Mouse (Mus musculus) liver, postnatal 0 days (tissue): ENCODE data around the gene Srebf1. TPM values are rescaled to one million over a fixed set of nuclear protein-coding genes. Genes with fewer than 3 reads are reported as not detected.
A peak's percentile ranks its signal among the peaks of the same experiment; 100 is the strongest.

Experiments used
- ATAC-seq: fragments of 200-750 bp; cut with Nextera tagmentation; 2 replicates; pipeline ENCODE4 v1.8.0; 2017; ENCODE audit warnings: mild to moderate bottlenecking, moderate library complexity
- DNase-seq: peaks from one replicate; pipeline ENCODE4 v3.0.0-alpha.2; 2016
- H3K27ac ChIP-seq: fragments of 300-500 bp; sonication (generic); 2 replicates; pipeline ENCODE4 v1.5.1; 2014; ENCODE audit warnings: antibody characterized with exemption, moderate library complexity, mild to moderate bottlenecking, low read depth
- H3K27me3 ChIP-seq: fragments of 300-500 bp; sonication (generic); 2 replicates; pipeline ENCODE4 v1.6.1; 2014; ENCODE audit warnings: low read length, control low read depth, mixed read lengths; ENCODE audit not compliant: insufficient read depth
- H3K36me3 ChIP-seq: fragments of 300-500 bp; sonication (generic); replicated peaks from 2 replicates; pipeline ENCODE4 v1.6.1; 2014; ENCODE audit warnings: mild to moderate bottlenecking, control low read depth, low read length, moderate library complexity, mixed read lengths; ENCODE audit not compliant: insufficient read depth
- H3K4me1 ChIP-seq: fragments of 300-500 bp; sonication (generic); 2 replicates; pipeline ENCODE4 v1.6.1; 2014; ENCODE audit warnings: antibody characterized with exemption, mild to moderate bottlenecking, control low read depth; ENCODE audit not compliant: insufficient read depth
- H3K4me2 ChIP-seq: fragments of 300-500 bp; sonication (generic); 2 replicates; pipeline ENCODE4 v1.6.1; 2014; ENCODE audit warnings: low read depth, mild to moderate bottlenecking, low read length, moderate library complexity, mixed read lengths
- H3K4me3 ChIP-seq: fragments of 300-500 bp; sonication (generic); 2 replicates; pipeline ENCODE4 v1.5.1; 2014; ENCODE audit warnings: low read depth, low read length
- H3K9ac ChIP-seq: fragments of 300-500 bp; sonication (generic); replicated peaks from 2 replicates; pipeline ENCODE4 v1.6.1; 2014; ENCODE audit warnings: mild to moderate bottlenecking, moderate library complexity
- H3K9me3 ChIP-seq: fragments of 300-500 bp; sonication (generic); 2 replicates; pipeline ENCODE4 v1.6.1; 2016; ENCODE audit warnings: mild to moderate bottlenecking, control low read depth, low read length, mixed read lengths
- CTCF ChIP-seq: sonication (generic); IDR thresholded peaks from 2 replicates; pipeline ENCODE4 v1.5.1; 2016; ENCODE audit warnings: antibody characterized with exemption, low read depth
- EP300 ChIP-seq: IDR thresholded peaks from 2 replicates; pipeline ENCODE4 v1.6.1; 2016; ENCODE audit warnings: antibody characterized with exemption, low read depth, mild to moderate bottlenecking
- WGBS: fragments of 180-500 bp; shearing (Covaris S2); extraction: QIAGEN DNeasy Blood & Tissue Kit; methylation state at CpG from one replicate; pipeline ENCODE4 v1.1.7; 2014; ENCODE audit not compliant: insufficient replicate concordance; 5-methylcytosine and 5-hydroxymethylcytosine counted together
- polyA plus RNA-seq: library from polyadenylated mRNA; unstranded; fragments of >200 nt; fragmentation: Nextera tagmentation; extraction: Ambion mirVana; gene quantifications from 2 replicates; pipeline ENCODE4 v1.2.1, GENCODE M21; 2015

Srebf1 gene
- polyA plus RNA-seq, 1 experiment from 2014 or later = 21.4 TPM

- H3K9me3 ChIP-seq = no peaks in the 10 kb centered on the region
- ATAC-seq = peak; percentile 38
- 1% methylated on average over 67 of the region's 71 CpGs for WGBS
- no peaks in the 10 kb centered on the region; the same call in 1 of the 2 replicates for H3K36me3 ChIP-seq
- peak; percentile 64 for DNase-seq
- peaks cover 34% of the 10 kb centered on the region for H3K4me1 ChIP-seq
- peak; percentile 47 for TF ChIP-seq CTCF
- no peak for TF ChIP-seq EP300
- peak overlapping the region; percentile 20 for H3K27ac ChIP-seq
- peak overlapping the region; percentile 65 for H3K9ac ChIP-seq
- H3K4me3 ChIP-seq = peak overlapping the region; percentile 69
- H3K4me2 ChIP-seq = peak overlapping the region; percentile 100
- H3K27me3 ChIP-seq = no peaks in the 10 kb centered on the region
Measured at GRCm38 (mm10) chr11:60176182-60176974, 46.0 kb downstream of the Srebf1 start.

- Histone ChIP-seq H3K36me3 (no peaks in the 10 kb centered on the region; the same call in 1 of the 2 replicates), H3K9me3 (no peaks in the 10 kb centered on the region), H3K4me2 (peak overlapping the region; percentile 100), H3K9ac (peak overlapping the region; percentile 65), H3K4me3 (peak overlapping the region; percentile 69), H3K4me1 (peaks cover 34% of the 10 kb centered on the region), H3K27ac (peak overlapping the region; percentile 20), H3K27me3 (no peaks in the 10 kb centered on the region)
- peak; percentile 65 for DNase-seq
- no peak for TF ChIP-seq EP300
- TF ChIP-seq CTCF = no peak
- WGBS = under 1% methylated on average over 59 of the region's 66 CpGs
- ATAC-seq = peak; percentile 81
Measured at GRCm38 (mm10) chr11:60175371-60176181, 46.8 kb downstream of the Srebf1 start.

GRCm38 (mm10) chr11:60173606-60174184, 48.7 kb downstream of the Srebf1 start:
- Histone ChIP-seq H3K9me3 (no peaks in the 10 kb centered on the region), H3K9ac (no peak overlapping the region), H3K4me1 (peaks cover 34% of the 10 kb centered on the region), H3K4me2 (no peak overlapping the region), H3K36me3 (no peaks in the 10 kb centered on the region; the same call in 1 of the 2 replicates), H3K4me3 (no peak overlapping the region), H3K27ac (no peak overlapping the region), H3K27me3 (no peaks in the 10 kb centered on the region)
- 71% methylated on average over 10 of the region's 10 CpGs for WGBS
- no peak for ATAC-seq
- TF ChIP-seq EP300 (no peak), CTCF (no peak)
- no peak for DNase-seq

GRCm38 (mm10) chr11:60172074-60172473, 50.3 kb downstream of the Srebf1 start:
- Histone ChIP-seq H3K4me2 (no peak overlapping the region), H3K9ac (no peak overlapping the region), H3K27ac (no peak overlapping the region), H3K9me3 (no peaks in the 10 kb centered on the region), H3K4me1 (peaks cover 19% of the 10 kb centered on the region), H3K36me3 (no peaks in the 10 kb centered on the region; the same call in 1 of the 2 replicates), H3K4me3 (no peak overlapping the region), H3K27me3 (no peaks in the 10 kb centered on the region)
- ATAC-seq (no peak), DNase-seq (no peak)
- 85% methylated on average over 3 of the region's 3 CpGs for WGBS
- TF ChIP-seq CTCF (no peak), EP300 (no peak)

GRCm38 (mm10) chr11:60168780-60169179, 53.6 kb downstream of the Srebf1 start:
- no peaks in the 10 kb centered on the region for H3K36me3 ChIP-seq
- no peak overlapping the region for H3K4me3 ChIP-seq
- no peaks in the 10 kb centered on the region for H3K27me3 ChIP-seq
- H3K27ac ChIP-seq = no peak overlapping the region
- 66% methylated on average over 9 of the region's 9 CpGs for WGBS
- H3K4me1 ChIP-seq = no peaks in the 10 kb centered on the region
- H3K4me2 ChIP-seq = no peak overlapping the region
- H3K9ac ChIP-seq = no peak overlapping the region
- H3K9me3 ChIP-seq = no peaks in the 10 kb centered on the region
- TF ChIP-seq EP300 (no peak), CTCF (no peak)
- DNase-seq (no peak), ATAC-seq (no peak)

- Histone ChIP-seq H3K36me3 (no peaks in the 10 kb centered on the region; the same call in 1 of the 2 replicates), H3K9me3 (no peaks in the 10 kb centered on the region), H3K4me3 (no peak overlapping the region), H3K27ac (no peak overlapping the region), H3K9ac (no peak overlapping the region), H3K27me3 (no peaks in the 10 kb centered on the region), H3K4me2 (no peak overlapping the region), H3K4me1 (peaks cover 5% of the 10 kb centered on the region)
- DNase-seq (no peak), ATAC-seq (no peak)
- TF ChIP-seq EP300 = no peak
- TF ChIP-seq CTCF = no peak
- whole genome bisulfite sequencing = 77% methylated on average over 5 of the region's 5 CpGs
Measured at GRCm38 (mm10) chr11:60165076-60165475, 57.3 kb downstream of the Srebf1 start.
